In the genomic region with DNA sequence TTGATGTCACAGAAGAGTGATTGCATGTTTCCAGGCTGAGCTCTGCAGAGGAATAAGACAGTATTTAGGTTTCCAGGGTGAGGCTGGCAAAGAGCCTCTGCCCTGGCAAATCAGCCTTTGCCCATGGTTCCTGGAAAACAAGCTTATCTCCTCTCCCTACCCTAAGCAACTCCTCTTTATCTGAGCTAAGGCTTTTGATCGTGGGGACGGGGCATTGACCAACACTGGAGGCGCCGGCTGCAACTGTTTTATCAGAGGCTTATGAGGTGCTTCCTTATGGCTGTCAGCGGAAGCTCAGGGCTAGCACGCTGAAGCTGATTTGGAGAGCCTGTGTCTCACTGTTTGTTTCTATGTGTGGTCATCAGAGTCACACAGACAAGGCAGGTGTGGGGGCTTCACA, we compare ENCODE assay signal across 20 mouse cellular contexts. TPM values are rescaled to one million over a fixed set of nuclear protein-coding genes. Genes with fewer than 3 reads are reported as not detected.
DNase-seq lines count a peak whose midpoint lies in the region; ATAC-seq lines count a peak whose summit lies in the region.
"Had no signal": no experiment of that assay in that cellular context is flagged by ENCODE, and none has a peak within 500 bp of the region (broad histone marks: within the 10 kb centered on the region; RNA-seq: fewer than 3 reads in every experiment).

No protein-coding gene starts in this region.

- H3K27me3 ChIP-seq in heart, embryonic 14.5 days (ENCODE audit: control insufficient read depth, insufficient read depth, low read length): no peaks in the 10 kb centered on the region
- no peaks in the 10 kb centered on the region for H3K27me3 ChIP-seq in liver, embryonic 13.5 days
- H3K27me3 ChIP-seq: Patski had no signal

- H3K4me2 ChIP-seq in heart, embryonic 14.5 days (ENCODE audit: low read length): peak overlapping the region; percentile 11; the same call in 1 of the 2 replicates
- peak overlapping the region; percentile 76 for H3K4me2 ChIP-seq in liver, embryonic 13.5 days

- peak overlapping the region; percentile 25; the same call in 1 of the 2 replicates for H3K9ac ChIP-seq in heart, embryonic 14.5 days (ENCODE audit: low read length)
- H3K9ac ChIP-seq in liver, embryonic 13.5 days: peak overlapping the region; percentile 73
- H3K9ac ChIP-seq: forebrain, postnatal 0 days had no signal

- peaks cover 20 to 35% of the 10 kb centered on the region in 2 experiments for H3K4me1 ChIP-seq in heart, embryonic 14.5 days (ENCODE audit: control insufficient read depth in 2 of 2, insufficient read depth in 2 of 2, low read length in 2 of 2)
- H3K4me1 ChIP-seq in liver, embryonic 13.5 days (replicated peaks): peaks cover 66% of the 10 kb centered on the region

- no peak for ATAC-seq in heart, embryonic 14.5 days (ENCODE audit: insufficient number of reproducible peaks, insufficient read depth, low FRiP score, low read depth)
- ATAC-seq in erythroid progenitor cell, adult 5-6 weeks (replicated peaks; ENCODE audit: low FRiP score, poor library complexity, severe bottlenecking): peak; percentile 41
- peak; percentile 69 for ATAC-seq in liver, embryonic 13.5 days (ENCODE audit: low read depth)
- no peak for ATAC-seq in CD4-positive, CD25-positive, alpha-beta regulatory T cell, adult 4 months
- ATAC-seq: forebrain, postnatal 0 days; hindbrain, embryonic 16.5 days; midbrain, embryonic 16.5 days; Patski had no signal

- 14% methylated on average over 6 of the region's 6 CpGs for WGBS in heart, embryonic 14.5 days
- WGBS in liver, embryonic 13.5 days (ENCODE audit: insufficient replicate concordance): 28% methylated on average over 6 of the region's 6 CpGs

- no peak overlapping the region for H3K4me3 ChIP-seq in heart, embryonic 14.5 days (ENCODE audit: control insufficient read depth in 1 of 2, insufficient read depth in 1 of 2, low read depth in 1 of 2, low read length in 2 of 2)
- peak overlapping the region; percentile 41 for H3K4me3 ChIP-seq in liver, embryonic 13.5 days (replicated peaks)

- peaks cover 78% of the 10 kb centered on the region for H3K36me3 ChIP-seq in heart, embryonic 14.5 days (ENCODE audit: control insufficient read depth, insufficient read depth, low read length)
- peaks cover 75% of the 10 kb centered on the region for H3K36me3 ChIP-seq in liver, embryonic 13.5 days

- DNase-seq in heart, adult 11 months: no peak
- peak; percentile 65 for DNase-seq in MEL-GATA-1-ER (ENCODE audit: extremely low read depth, low read depth)
- DNase-seq in liver, embryonic 13.5 days: peak; percentile 73
- no peak for DNase-seq in yolk sac, embryonic 10.5 days (ENCODE audit: low spot score)
- no peak for DNase-seq in right cerebral cortex, postnatal 36 days (ENCODE audit: low spot score in 2 of 2)
- DNase-seq: adrenal gland, adult 2 months; forebrain, postnatal 0 days; gastrocnemius, postnatal 36 days; layer of hippocampus, adult 9-11 months; left cerebral cortex, postnatal 4 days; lung, postnatal 14 days had no signal

- no peaks in the 10 kb centered on the region for H3K9me3 ChIP-seq in heart, embryonic 14.5 days (ENCODE audit: control insufficient read depth, low read length)
- no peaks in the 10 kb centered on the region for H3K9me3 ChIP-seq in liver, embryonic 13.5 days (replicated peaks)

- peak overlapping the region; percentile 81 to 87 for H3K27ac ChIP-seq in heart, embryonic 14.5 days (replicated peaks in 1 of 2; ENCODE audit: control insufficient read depth in 1 of 2, insufficient read depth in 1 of 2, low read depth in 2 of 2, low read length in 2 of 2)
- peak overlapping the region; percentile 99 for H3K27ac ChIP-seq in liver, embryonic 13.5 days

RNA-seq across cellular contexts. Expression of a gene that starts 4.4 kb away (rescaled TPM):
- polyA plus RNA-seq in heart, embryonic 14.5 days (2014; fragmentation: Nextera tagmentation; extraction: Ambion mirVana): 69.6 and 71.5 TPM in 2 replicates
- total RNA-seq in erythroid progenitor cell, adult 5-6 weeks (2015; ENCODE audit: low replicate concordance): 287 and 355 TPM in 2 replicates
- total RNA-seq in erythroid progenitor cell, adult 5-6 weeks (2017; ENCODE audit: low replicate concordance): 402 and 410 TPM in 2 replicates
- 138 and 152 TPM in 2 replicates for polyA plus RNA-seq in liver, embryonic 13.5 days (2015; fragmentation: Nextera tagmentation; extraction: Ambion mirVana)
- 10 to 100 TPM; 80.4 to 96.5 TPM for polyA plus RNA-seq in CD4-positive, CD25-positive, alpha-beta regulatory T cell, adult 4 months (2017; shearing (Covaris generic))

RNA-seq across cellular contexts. Expression of a gene that starts 13.5 kb away (rescaled TPM):
- polyA plus RNA-seq in heart, embryonic 14.5 days (2014; fragmentation: Nextera tagmentation; extraction: Ambion mirVana): 41.5 and 45.9 TPM in 2 replicates
- total RNA-seq in erythroid progenitor cell, adult 5-6 weeks (2015; ENCODE audit: low replicate concordance): 13.8 and 15.5 TPM in 2 replicates
- 3.8 and 11.3 TPM in 2 replicates for total RNA-seq in erythroid progenitor cell, adult 5-6 weeks (2017; ENCODE audit: low replicate concordance)
- 39.6 and 41.9 TPM in 2 replicates for polyA plus RNA-seq in liver, embryonic 13.5 days (2015; fragmentation: Nextera tagmentation; extraction: Ambion mirVana)
- 10 to 100 TPM; 18.3 to 21.5 TPM for polyA plus RNA-seq in CD4-positive, CD25-positive, alpha-beta regulatory T cell, adult 4 months (2017; shearing (Covaris generic))

RNA-seq across cellular contexts. Expression of a gene that starts 15.0 kb away (rescaled TPM):
- not detected in 2 replicates for polyA plus RNA-seq in heart, embryonic 14.5 days (2014; fragmentation: Nextera tagmentation; extraction: Ambion mirVana)
- 43.2 TPM in 1 of 2 replicates, not detected in the other for total RNA-seq in erythroid progenitor cell, adult 5-6 weeks (2015; ENCODE audit: low replicate concordance)
- not detected in 2 replicates for total RNA-seq in erythroid progenitor cell, adult 5-6 weeks (2017; ENCODE audit: low replicate concordance)
- not detected in 2 replicates for polyA plus RNA-seq in liver, embryonic 13.5 days (2015; fragmentation: Nextera tagmentation; extraction: Ambion mirVana)
- polyA plus RNA-seq in CD4-positive, CD25-positive, alpha-beta regulatory T cell, adult 4 months (2017; shearing (Covaris generic)): 10 to 100 TPM in 1 of 2 experiments, not detected in 1; 14.2 TPM
- total RNA-seq: forebrain, postnatal 0 days had no signal
- polyA plus RNA-seq: adrenal gland, adult 2 months; forebrain, postnatal 0 days; hindbrain, embryonic 16.5 days; neural tube, embryonic 14.5 days; Patski; urinary bladder, adult 2 months had no signal

RNA-seq across cellular contexts. Expression of a gene that starts 16.8 kb away (rescaled TPM):
- 27.6 and 28.1 TPM in 2 replicates for polyA plus RNA-seq in heart, embryonic 14.5 days (2014; fragmentation: Nextera tagmentation; extraction: Ambion mirVana)
- total RNA-seq in erythroid progenitor cell, adult 5-6 weeks (2015; ENCODE audit: low replicate concordance): 15.5 and 18.9 TPM in 2 replicates
- total RNA-seq in erythroid progenitor cell, adult 5-6 weeks (2017; ENCODE audit: low replicate concordance): 18.1 and 23.0 TPM in 2 replicates
- polyA plus RNA-seq in liver, embryonic 13.5 days (2015; fragmentation: Nextera tagmentation; extraction: Ambion mirVana): 18.4 and 21.5 TPM in 2 replicates
- 10 to 100 TPM; 33.6 to 42.7 TPM for polyA plus RNA-seq in CD4-positive, CD25-positive, alpha-beta regulatory T cell, adult 4 months (2017; shearing (Covaris generic))

RNA-seq across cellular contexts. Expression of a gene that starts 36.5 kb away (rescaled TPM):
- polyA plus RNA-seq in heart, embryonic 14.5 days (2014; fragmentation: Nextera tagmentation; extraction: Ambion mirVana): not detected in 2 replicates
- not detected in 2 replicates for total RNA-seq in erythroid progenitor cell, adult 5-6 weeks (2015; ENCODE audit: low replicate concordance)
- not detected in 2 replicates for total RNA-seq in erythroid progenitor cell, adult 5-6 weeks (2017; ENCODE audit: low replicate concordance)
- polyA plus RNA-seq in liver, embryonic 13.5 days (2015; fragmentation: Nextera tagmentation; extraction: Ambion mirVana): not detected in 2 replicates
- polyA plus RNA-seq in CD4-positive, CD25-positive, alpha-beta regulatory T cell, adult 4 months (2017; shearing (Covaris generic)): not detected
- polyA plus RNA-seq: kidney, embryonic 16.5 days had no signal

Comparison
In these comparisons a context has a peak if more than half of its experiments do, and no peak if none do; other contexts are left out.
1. ATAC-seq: peak in erythroid progenitor cell, adult 5-6 weeks (single experiment) and liver, embryonic 13.5 days (single experiment); none in heart, embryonic 14.5 days (single experiment) and CD4-positive, CD25-positive, alpha-beta regulatory T cell, adult 4 months (single experiment).
2. DNase-seq: peak in MEL-GATA-1-ER (single experiment) and liver, embryonic 13.5 days (single experiment); none in heart, adult 11 months (single experiment), yolk sac, embryonic 10.5 days (single experiment) and right cerebral cortex, postnatal 36 days (0 of 2).